Mouse (Mus musculus) right cerebral cortex, postnatal 36 days (tissue): ENCODE results near the gene Edc4.
A peak's percentile ranks its signal among the peaks of the same experiment; 100 is the strongest.

Source experiments
- DNase-seq, 2 experiments: peaks; one replicate each; pipeline ENCODE4 v3.0.0; 2022; ENCODE audit warnings: low spot score in 2 of 2, mixed read lengths in 1 of 2

Gene Edc4

GRCm38 (mm10) chr8:105874301-105874700 lies 6.4 kb upstream of the Edc4 start:
- DNase-seq, result no peak

- no peak for DNase-seq
These were observed 9.2 kb downstream of the Edc4 start for GRCm38 (mm10) chr8:105889756-105890465.

GRCm38 (mm10) chr8:105890870-105891269 lies 10.2 kb downstream of the Edc4 start:
- DNase-seq, result peak; percentile 38 to 39

GRCm38 (mm10) chr8:105892432-105892831 lies 11.8 kb downstream of the Edc4 start:
- DNase-seq, result no peak

- peak; percentile 77 to 81 for DNase-seq
These were observed 12.7 kb downstream of the Edc4 start, which contains the start of gene Nrn1l for GRCm38 (mm10) chr8:105893339-105893738. TSS of gene Nrn1l (plus strand) at chr8:105893567.

- peak in 1 of 2 experiments; percentile 26 for DNase-seq
These were observed 17.3 kb downstream of the Edc4 start for GRCm38 (mm10) chr8:105897801-105898480.

- DNase-seq, result peak; percentile 85 to 87
These were observed 19.7 kb downstream of the Edc4 start, which contains the start of gene Pskh1 for GRCm38 (mm10) chr8:105900180-105900940. TSS of gene Pskh1 (plus strand) at chr8:105900441.

GRCm38 (mm10) chr8:105900941-105901616 lies 20.4 kb downstream of the Edc4 start:
- no peak for DNase-seq

- DNase-seq, result peak in 1 of 2 experiments; percentile 11
These were observed 38.7 kb downstream of the Edc4 start for GRCm38 (mm10) chr8:105919390-105919789.

- DNase-seq, result peak; percentile 45 to 49
These were observed 44.4 kb downstream of the Edc4 start for GRCm38 (mm10) chr8:105925123-105925522.

GRCm38 (mm10) chr8:105930602-105931001 lies 49.9 kb downstream of the Edc4 start:
- peak in 1 of 2 experiments; percentile 53 for DNase-seq

- DNase-seq, result peak in 1 of 2 experiments; percentile 70
These were observed 50.6 kb downstream of the Edc4 start for GRCm38 (mm10) chr8:105931271-105931670.

GRCm38 (mm10) chr8:105932525-105932924 lies 51.8 kb downstream of the Edc4 start:
- DNase-seq, result no peak

GRCm38 (mm10) chr8:105933762-105934161 lies 53.1 kb downstream of the Edc4 start, which contains the start of gene Ctrl:
TSS of gene Ctrl (minus strand) at chr8:105933862.
- DNase-seq, result no peak

GRCm38 (mm10) chr8:105935105-105935504 lies 54.4 kb downstream of the Edc4 start:
- no peak for DNase-seq

GRCm38 (mm10) chr8:105935863-105936603 lies 55.4 kb downstream of the Edc4 start:
- no peak for DNase-seq

GRCm38 (mm10) chr8:105936866-105937475 lies 56.3 kb downstream of the Edc4 start:
- peak; percentile 87 to 90 for DNase-seq

GRCm38 (mm10) chr8:105937496-105938305 lies 57.0 kb downstream of the Edc4 start:
- no peak for DNase-seq

- DNase-seq, result no peak
These were observed 57.6 kb downstream of the Edc4 start, which contains the start of gene Psmb10 for GRCm38 (mm10) chr8:105938306-105938669. TSS of gene Psmb10 (minus strand) at chr8:105938444.
